Mouse (Mus musculus) kidney, embryonic 14.5 days (tissue): ENCODE results near the gene Ugcg. TPM values are rescaled to one million over a fixed set of nuclear protein-coding genes. Genes with fewer than 3 reads are reported as not detected.

Experiments used
- ATAC-seq: fragments of 200-750 bp; cut with Nextera tagmentation; 2 replicates; pipeline ENCODE4 v1.8.0; 2017; ENCODE audit warnings: moderate number of reproducible peaks, mild to moderate bottlenecking, moderate TSS enrichment, moderate library complexity; ENCODE audit not compliant: low FRiP score, low TSS enrichment
- H3K27ac ChIP-seq: fragments of 300-500 bp; sonication (generic); 2 replicates; pipeline ENCODE4 v1.5.1; 2014; ENCODE audit warnings: low read depth, mild to moderate bottlenecking, low read length, moderate library complexity, mixed read lengths
- H3K27me3 ChIP-seq: fragments of 300-500 bp; sonication (generic); 2 replicates; pipeline ENCODE4 v1.6.1; 2014; ENCODE audit warnings: mild to moderate bottlenecking, low read length; ENCODE audit not compliant: control insufficient read depth, insufficient read depth
- H3K36me3 ChIP-seq: fragments of 300-500 bp; sonication (generic); 2 replicates; pipeline ENCODE4 v1.6.1; 2014; ENCODE audit warnings: low read length, mixed read lengths; ENCODE audit not compliant: control insufficient read depth, insufficient read depth
- H3K4me1 ChIP-seq: fragments of 300-500 bp; sonication (generic); 2 replicates; pipeline ENCODE4 v1.6.1; 2014; ENCODE audit warnings: low read length, mixed read lengths; ENCODE audit not compliant: control insufficient read depth, insufficient read depth
- H3K4me2 ChIP-seq: fragments of 300-500 bp; sonication (generic); replicated peaks from 2 replicates; pipeline ENCODE4 v1.6.1; 2014; ENCODE audit warnings: low read depth, mild to moderate bottlenecking, low read length
- H3K4me3 ChIP-seq: fragments of 300-500 bp; sonication (generic); 2 replicates; pipeline ENCODE4 v1.5.1; 2014; ENCODE audit warnings: mild to moderate bottlenecking, low read length
- H3K9ac ChIP-seq: fragments of 300-500 bp; sonication (generic); 2 replicates; pipeline ENCODE4 v1.6.1; 2014; ENCODE audit warnings: low read depth, mild to moderate bottlenecking, low read length, moderate library complexity
- H3K9me3 ChIP-seq: fragments of 300-500 bp; sonication (generic); 2 replicates; pipeline ENCODE4 v1.6.1; 2016; ENCODE audit warnings: low read length; ENCODE audit not compliant: control insufficient read depth
- WGBS: fragments of 180-500 bp; shearing (Covaris S2); extraction: QIAGEN DNeasy Blood & Tissue Kit; methylation state at CpG from one replicate; pipeline ENCODE4 v1.1.7; 2014; 5-methylcytosine and 5-hydroxymethylcytosine counted together
- polyA plus RNA-seq: library from polyadenylated mRNA; unstranded; fragments of >200 nt; fragmentation: Nextera tagmentation; extraction: Ambion mirVana; gene quantifications from 2 replicates; pipeline ENCODE4 v1.2.1, GENCODE M21; 2014

Ugcg gene
- polyA plus RNA-seq, 1 experiment from 2014 or later, result 12.7 TPM

DNA sequence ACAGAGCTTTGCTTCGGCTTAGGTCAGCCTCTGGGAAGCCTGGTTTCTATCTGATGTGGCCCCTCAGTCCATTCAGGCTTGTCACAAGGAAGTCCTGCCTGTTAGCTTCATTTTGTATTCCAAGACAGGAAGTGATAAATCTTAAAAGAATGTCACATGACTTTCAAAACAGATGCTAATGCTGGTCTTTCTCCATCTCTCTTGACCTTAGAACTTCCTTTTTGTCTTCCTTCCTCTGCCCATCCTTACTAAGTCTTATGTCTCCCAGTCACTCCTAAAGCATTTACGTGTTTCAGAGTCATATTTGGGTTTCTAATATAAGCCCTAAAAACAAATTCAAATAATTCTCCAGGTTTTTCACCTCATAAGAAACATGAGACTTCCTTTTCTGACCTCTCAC lies 25.0 kb upstream of the Ugcg start:
- Histone ChIP-seq H3K36me3 (no peaks in the 10 kb centered on the region), H3K27me3 (no peaks in the 10 kb centered on the region), H3K4me3 (no peak overlapping the region), H3K4me2 (no peak overlapping the region), H3K27ac (no peak overlapping the region), H3K9me3 (0 out of 2 replicates have a peak, but pooled peaks cover 2% of the 10 kb centered on the region), H3K9ac (no peak overlapping the region), H3K4me1 (no peaks in the 10 kb centered on the region)
- no peak for ATAC-seq
- 79% methylated on average over 2 of the region's 2 CpGs for WGBS

- H3K9ac ChIP-seq, result no peak overlapping the region
- H3K9me3 ChIP-seq, result 0 out of 2 replicates have a peak, but pooled peaks cover 2% of the 10 kb centered on the region
- H3K4me3 ChIP-seq, result no peak overlapping the region
- H3K4me1 ChIP-seq, result no peaks in the 10 kb centered on the region
- H3K27ac ChIP-seq, result no peak overlapping the region
- no peaks in the 10 kb centered on the region for H3K36me3 ChIP-seq
- no peak for ATAC-seq
- H3K4me2 ChIP-seq, result no peak overlapping the region
- H3K27me3 ChIP-seq, result no peaks in the 10 kb centered on the region
- WGBS, result 94% methylated on average over 2 of the region's 2 CpGs
These were observed 21.7 kb upstream of the Ugcg start for GRCm38 (mm10) chr4:59167251-59167847.

GRCm38 (mm10) chr4:59169981-59170380 lies 19.1 kb upstream of the Ugcg start:
- WGBS, result 74% methylated on average over 5 of the region's 5 CpGs
- no peaks in the 10 kb centered on the region for H3K27me3 ChIP-seq
- H3K9ac ChIP-seq, result no peak overlapping the region
- no peak overlapping the region for H3K27ac ChIP-seq
- no peak overlapping the region for H3K4me2 ChIP-seq
- 0 out of 2 replicates have a peak, but pooled peaks cover 2% of the 10 kb centered on the region for H3K9me3 ChIP-seq
- H3K36me3 ChIP-seq, result no peaks in the 10 kb centered on the region
- no peak overlapping the region for H3K4me3 ChIP-seq
- no peak for ATAC-seq
- H3K4me1 ChIP-seq, result no peaks in the 10 kb centered on the region

- 77% methylated on average over 2 of the region's 2 CpGs for WGBS
- H3K9ac ChIP-seq, result no peak overlapping the region
- H3K9me3 ChIP-seq, result no peaks in the 10 kb centered on the region
- ATAC-seq, result no peak
- H3K36me3 ChIP-seq, result no peaks in the 10 kb centered on the region
- H3K4me2 ChIP-seq, result no peak overlapping the region
- no peak overlapping the region for H3K27ac ChIP-seq
- H3K4me1 ChIP-seq, result no peaks in the 10 kb centered on the region
- no peak overlapping the region for H3K4me3 ChIP-seq
- H3K27me3 ChIP-seq, result no peaks in the 10 kb centered on the region
These were observed 16.4 kb upstream of the Ugcg start for GRCm38 (mm10) chr4:59172616-59173015.

DNA sequence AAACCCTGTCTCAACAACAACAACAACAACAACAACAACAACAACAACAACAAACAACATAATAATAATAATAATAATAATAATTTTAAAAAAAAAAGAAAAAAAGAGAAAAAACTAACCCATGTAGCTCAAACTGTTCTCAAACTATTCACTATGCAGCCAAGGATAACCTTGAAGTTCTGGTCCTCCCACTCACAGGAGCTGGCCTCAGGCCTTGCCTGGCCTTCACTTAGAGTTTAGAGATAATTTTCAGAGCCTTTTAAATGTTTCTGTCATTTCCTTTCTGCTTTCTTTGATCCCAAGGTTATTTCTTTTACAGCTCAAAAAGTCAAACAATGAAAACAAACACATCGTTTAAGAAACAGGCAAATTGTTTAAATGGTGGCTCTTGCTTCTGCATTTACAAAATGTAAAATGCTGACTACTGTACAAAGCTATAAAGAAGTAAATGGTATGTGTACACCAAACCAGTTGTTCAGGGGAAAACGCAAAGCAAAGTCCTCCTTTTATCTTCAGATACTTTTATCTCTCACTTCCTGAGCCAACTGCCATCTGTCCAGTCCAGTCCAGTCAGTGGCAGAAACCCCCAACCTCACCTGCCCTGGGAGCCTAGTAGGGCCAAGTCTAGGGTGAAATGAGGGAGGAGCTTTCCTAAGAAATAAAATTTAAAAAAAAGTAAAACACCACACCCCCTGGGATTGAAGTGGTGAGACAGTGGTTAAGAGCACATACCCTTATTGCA lies 15.7 kb upstream of the Ugcg start:
- H3K27me3 ChIP-seq, result no peaks in the 10 kb centered on the region
- H3K36me3 ChIP-seq, result no peaks in the 10 kb centered on the region
- no peak overlapping the region for H3K4me3 ChIP-seq
- no peak overlapping the region for H3K4me2 ChIP-seq
- no peak overlapping the region for H3K9ac ChIP-seq
- no peak for ATAC-seq
- H3K27ac ChIP-seq, result no peak overlapping the region
- 54% methylated on average over 2 of the region's 2 CpGs for WGBS
- H3K4me1 ChIP-seq, result no peaks in the 10 kb centered on the region
- no peaks in the 10 kb centered on the region for H3K9me3 ChIP-seq

- Histone ChIP-seq H3K4me1 (no peaks in the 10 kb centered on the region), H3K4me2 (no peak overlapping the region), H3K27me3 (no peaks in the 10 kb centered on the region), H3K36me3 (no peaks in the 10 kb centered on the region), H3K4me3 (no peak overlapping the region), H3K9me3 (no peaks in the 10 kb centered on the region), H3K9ac (no peak overlapping the region), H3K27ac (no peak overlapping the region)
- ATAC-seq, result no peak
- 64% methylated on average over 4 of the region's 4 CpGs for WGBS
These were observed 14.1 kb upstream of the Ugcg start for GRCm38 (mm10) chr4:59175003-59175402.

DNA sequence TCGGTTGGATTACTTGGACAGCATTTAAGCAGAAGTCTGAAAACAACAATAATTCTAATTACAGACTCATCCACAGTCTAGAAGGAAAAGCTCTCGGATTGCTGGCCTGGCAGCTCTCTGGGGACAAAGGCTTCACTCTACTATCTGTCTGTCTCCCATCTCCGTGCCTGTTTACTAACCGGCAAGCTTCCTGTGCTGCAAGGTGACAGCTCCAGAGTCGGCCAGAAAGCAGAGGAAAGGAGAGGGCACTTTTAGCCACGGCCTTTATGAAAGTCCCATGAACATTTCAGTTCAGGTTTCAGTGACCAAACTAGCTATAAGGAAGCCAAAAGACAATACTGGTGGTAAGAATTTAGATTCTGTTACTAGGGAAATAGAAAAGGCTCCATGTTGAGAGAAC lies 13.1 kb upstream of the Ugcg start:
- no peak overlapping the region for H3K9ac ChIP-seq
- H3K36me3 ChIP-seq, result no peaks in the 10 kb centered on the region
- H3K4me3 ChIP-seq, result no peak overlapping the region
- 39% methylated on average over 6 of the region's 6 CpGs for WGBS
- no peak for ATAC-seq
- H3K27ac ChIP-seq, result no peak overlapping the region
- H3K4me2 ChIP-seq, result no peak overlapping the region
- no peaks in the 10 kb centered on the region for H3K9me3 ChIP-seq
- H3K27me3 ChIP-seq, result no peaks in the 10 kb centered on the region
- H3K4me1 ChIP-seq, result no peaks in the 10 kb centered on the region

GRCm38 (mm10) chr4:59177566-59177965 lies 11.5 kb upstream of the Ugcg start:
- Histone ChIP-seq H3K4me3 (no peak overlapping the region), H3K27me3 (no peaks in the 10 kb centered on the region), H3K9me3 (no peaks in the 10 kb centered on the region), H3K4me1 (no peaks in the 10 kb centered on the region), H3K36me3 (no peaks in the 10 kb centered on the region), H3K9ac (no peak overlapping the region), H3K4me2 (no peak overlapping the region), H3K27ac (no peak overlapping the region)
- ATAC-seq, result no peak
- WGBS, result 92% methylated on average over 2 of the region's 2 CpGs
